Mouse (Mus musculus): Measurements from ENCODE around the gene Spx. TPM values are rescaled to one million over a fixed set of nuclear protein-coding genes. Genes with fewer than 3 reads are reported as not detected.

Spx gene
- total RNA-seq, 2 experiments from 2014 or later = not detected

- intact Hi-C loops (cut with DNase I) = no loop called here
- DNase-seq = no peak
These were observed 1.4 kb downstream of the Spx start for GRCm38 (mm10) chr6:142414597-142414996.

GRCm38 (mm10) chr6:142424976-142425375, 11.7 kb downstream of the Spx start:
- no peak for DNase-seq
- intact Hi-C loops (cut with DNase I) = no loop called here

- no peak for DNase-seq
- intact Hi-C loops (cut with DNase I) = no loop called here
These were observed 15.8 kb downstream of the Spx start for GRCm38 (mm10) chr6:142429072-142429471.

- intact Hi-C loops (cut with DNase I) = no loop called here
- no peak for DNase-seq
These were observed 38.1 kb downstream of the Spx start for GRCm38 (mm10) chr6:142451381-142451780.

- intact Hi-C loops (cut with DNase I) = no loop called here
These were observed 40.1 kb downstream of the Spx start for GRCm38 (mm10) chr6:142453311-142453710.

GRCm38 (mm10) chr6:142455314-142455996, 42.2 kb downstream of the Spx start:
- no peak for DNase-seq
- intact Hi-C loops (cut with DNase I) = no loop called here

More at GRCm38 (mm10) chr6:142453311-142453710, 40.1 kb downstream of the Spx start:
- DNase-seq = no peak

- intact Hi-C loops (cut with DNase I) = no loop called here
- no peak for DNase-seq
These were observed 44.8 kb downstream of the Spx start for GRCm38 (mm10) chr6:142458010-142458409.

- DNase-seq = no peak
- intact Hi-C loops (cut with DNase I) = no loop called here
These were observed 45.9 kb downstream of the Spx start for GRCm38 (mm10) chr6:142459017-142459678.

GRCm38 (mm10) chr6:142462194-142462593, 49.0 kb downstream of the Spx start:
- intact Hi-C loops (cut with DNase I) = no loop called here
- no peak for DNase-seq

Other genes with a start within 250 kb of the Spx start
- gene Slco1a6, start 204.9 kb upstream of the Spx start, total RNA-seq (2021) = not detected
- not detected for gene Iapp, start 115.0 kb upstream of the Spx start, total RNA-seq (2021)
- not detected for gene Slco1a5, start 90.5 kb upstream of the Spx start, total RNA-seq (2021)
- 1 to 10 TPM; 8.0 to 8.3 TPM for gene Pyroxd1, start 67.8 kb upstream of the Spx start, total RNA-seq (2021)
- 1 to 10 TPM; 4.8 to 6.2 TPM for gene Recql, start 26.4 kb upstream of the Spx start, total RNA-seq (2021)
- gene Golt1b, start 26.2 kb upstream of the Spx start, total RNA-seq (2021) = 10 to 100 TPM; 14.2 to 16.9 TPM
- gene Gys2, start 59.7 kb downstream of the Spx start, total RNA-seq (2021) = under 1 TPM in 1 of 2 experiments, not detected in 1; 0.76 TPM
- gene Ldhb, start 94.5 kb downstream of the Spx start, total RNA-seq (2021) = 100 to 1,000 TPM; 236 to 395 TPM
- 10 to 100 TPM in 1 of 2 experiments, 1 to 10 TPM in 1; 6.4 to 10.8 TPM for gene Kcnj8, start 158.2 kb downstream of the Spx start, total RNA-seq (2021)

Measured in gastrocnemius, postnatal 36 days (tissue).